Mouse (Mus musculus) liver, embryonic 14.5 days (tissue): Measurements from ENCODE around the gene Tmem9b. TPM values are rescaled to one million over a fixed set of nuclear protein-coding genes. Genes with fewer than 3 reads are reported as not detected.
A peak's percentile ranks its signal among the peaks of the same experiment; 100 is the strongest.

Source experiments
- ATAC-seq: fragments of 200-750 bp; cut with Nextera tagmentation; 2 replicates; pipeline ENCODE4 v1.8.0; 2017; ENCODE audit warnings: moderate number of reproducible peaks, mild to moderate bottlenecking, moderate library complexity; ENCODE audit not compliant: insufficient read depth
- DNase-seq, 3 experiments: peaks; one replicate each; pipeline ENCODE4 v3.0.0-alpha.2; 2012 to 2013; ENCODE audit warnings: low read depth in 3 of 3, low spot score in 3 of 3
- H3K27ac ChIP-seq: fragments of 300-500 bp; sonication (generic); 2 replicates; pipeline ENCODE4 v1.5.1; 2014; ENCODE audit warnings: moderate library complexity, mild to moderate bottlenecking, control low read depth, inconsistent platforms
- H3K27me3 ChIP-seq: fragments of 300-500 bp; sonication (generic); 2 replicates; pipeline ENCODE4 v1.6.1; 2014; ENCODE audit warnings: mild to moderate bottlenecking, low read length, moderate library complexity; ENCODE audit not compliant: control insufficient read depth, insufficient read depth
- H3K36me3 ChIP-seq: fragments of 300-500 bp; sonication (generic); replicated peaks from 2 replicates; pipeline ENCODE4 v1.6.1; 2014; ENCODE audit warnings: low read depth; ENCODE audit not compliant: control insufficient read depth, insufficient read depth
- H3K4me1 ChIP-seq, 2 experiments: fragments of 200-500 bp in 1 of 2; fragments of 300-500 bp in 1 of 2; sonication (generic) in 1 of 2; replicated peaks; 2 replicates each; pipeline ENCODE4 v1.6.1; 2012 to 2014; ENCODE audit warnings: antibody characterized with exemption in 1 of 2, inconsistent platforms in 1 of 2, low read length in 1 of 2; ENCODE audit not compliant: control insufficient read depth in 2 of 2, insufficient read depth in 2 of 2
- H3K4me2 ChIP-seq: fragments of 300-500 bp; sonication (generic); 2 replicates; pipeline ENCODE4 v1.6.1; 2014; ENCODE audit warnings: low read depth, mild to moderate bottlenecking, control low read depth, moderate library complexity
- H3K4me3 ChIP-seq, 2 experiments: fragments of 200-500 bp in 1 of 2; fragments of 300-500 bp in 1 of 2; sonication (generic) in 1 of 2; 2 replicates each; pipeline ENCODE4 v1.5.1; 2012 to 2014; ENCODE audit warnings: low read depth in 2 of 2, low read length in 2 of 2, mild to moderate bottlenecking in 2 of 2, control low read depth in 1 of 2, inconsistent platforms in 1 of 2, moderate library complexity in 1 of 2; ENCODE audit not compliant: insufficient read depth in 1 of 2
- H3K9ac ChIP-seq: fragments of 300-500 bp; sonication (generic); replicated peaks from 2 replicates; pipeline ENCODE4 v1.6.1; 2014; ENCODE audit warnings: mild to moderate bottlenecking, control low read depth, moderate library complexity
- H3K9me3 ChIP-seq: fragments of 300-500 bp; sonication (generic); 2 replicates; pipeline ENCODE4 v1.6.1; 2016; ENCODE audit warnings: low read length, mixed read lengths; ENCODE audit not compliant: control insufficient read depth
- CTCF ChIP-seq: IDR thresholded peaks from 2 replicates; pipeline ENCODE4 v1.5.1; 2016; ENCODE audit warnings: antibody characterized with exemption, low read depth, control low read depth
- EP300 ChIP-seq: IDR thresholded peaks from 2 replicates; pipeline ENCODE4 v1.6.1; 2016; ENCODE audit warnings: antibody characterized with exemption, low read depth
- WGBS: fragments of 180-500 bp; shearing (Covaris S2); extraction: QIAGEN DNeasy Blood & Tissue Kit; methylation state at CpG from one replicate; pipeline ENCODE4 v1.1.7; 2014; ENCODE audit not compliant: insufficient replicate concordance; 5-methylcytosine and 5-hydroxymethylcytosine counted together
- polyA plus RNA-seq, 2 experiments: library from polyadenylated mRNA; depleted of rRNA in 1 of 2; stranded (reverse) in 1 of 2; unstranded in 1 of 2; fragments of >200 nt; fragmentation: Nextera tagmentation in 1 of 2; extraction: Ambion mirVana in 1 of 2; gene quantifications; 2 replicates each; pipeline versions ENCODE4 v1.2.1 to v1.2.3; 2012 to 2014

The Tmem9b gene
- polyA plus RNA-seq (2012; rRNA removed), result 14.3 and 15.9 TPM in 2 replicates
- polyA plus RNA-seq (2014; fragmentation: Nextera tagmentation; extraction: Ambion mirVana), result 40.8 and 41.0 TPM in 2 replicates

GRCm38 (mm10) chr7:109752008-109752925, at the start of gene Tmem9b:
Tmem9b (minus strand) TSS chr7:109752875.
- peak; percentile 44 to 57 (median 56) for DNase-seq
- ATAC-seq, result peak; percentile 93
- WGBS, result under 1% methylated on average over 71 of the region's 74 CpGs
- Histone ChIP-seq H3K9me3 (no peaks in the 10 kb centered on the region), H3K36me3 (no peaks in the 10 kb centered on the region), H3K27ac (peak within 1 kb of the TSS; percentile 47), H3K9ac (peak within 1 kb of the TSS; percentile 94), H3K4me1 (peaks cover 14% of the 10 kb centered on the region in 2 experiments), H3K4me2 (peak within 1 kb of the TSS; percentile 95), H3K27me3 (no peaks in the 10 kb centered on the region), H3K4me3 (peak within 1 kb of the TSS; percentile 77 to 85)
- peak; percentile 34; the same call in 1 of the 2 replicates for TF ChIP-seq CTCF
- no peak for TF ChIP-seq EP300

GRCm38 (mm10) chr7:109800626-109801025, 48.0 kb upstream of the Tmem9b start:
- Histone ChIP-seq H3K36me3 (no peaks in the 10 kb centered on the region), H3K4me2 (no peak overlapping the region), H3K4me3 (no peak overlapping the region), H3K27ac (no peak overlapping the region), H3K4me1 (no peaks in the 10 kb centered on the region), H3K9ac (no peak overlapping the region), H3K9me3 (no peaks in the 10 kb centered on the region), H3K27me3 (no peaks in the 10 kb centered on the region)
- ATAC-seq (no peak), DNase-seq (no peak)
- WGBS, result 52% methylated on average over 4 of the region's 4 CpGs
- TF ChIP-seq CTCF (no peak), EP300 (no peak)

- Histone ChIP-seq H3K36me3 (no peaks in the 10 kb centered on the region), H3K9ac (no peak overlapping the region), H3K27me3 (no peaks in the 10 kb centered on the region), H3K4me2 (no peak overlapping the region), H3K4me1 (no peaks in the 10 kb centered on the region), H3K9me3 (no peaks in the 10 kb centered on the region), H3K27ac (no peak overlapping the region), H3K4me3 (no peak overlapping the region)
- TF ChIP-seq CTCF, result no peak
- no peak for TF ChIP-seq EP300
- DNase-seq (no peak), ATAC-seq (no peak)
- WGBS, result 78% methylated on average over 11 of the region's 11 CpGs
Observed at GRCm38 (mm10) chr7:109799168-109799567, 46.5 kb upstream of the Tmem9b start.

- TF ChIP-seq CTCF (no peak), EP300 (no peak)
- WGBS, result 34% methylated on average over 5 of the region's 5 CpGs
- ATAC-seq (no peak), DNase-seq (no peak)
- Histone ChIP-seq H3K9ac (no peak overlapping the region), H3K36me3 (no peaks in the 10 kb centered on the region), H3K27me3 (no peaks in the 10 kb centered on the region), H3K9me3 (no peaks in the 10 kb centered on the region), H3K4me3 (no peak overlapping the region), H3K4me2 (no peak overlapping the region), H3K27ac (no peak overlapping the region), H3K4me1 (no peaks in the 10 kb centered on the region)
Observed at GRCm38 (mm10) chr7:109795564-109795963, 42.9 kb upstream of the Tmem9b start.

- H3K9ac ChIP-seq, result no peak overlapping the region
- H3K4me1 ChIP-seq, result no peaks in the 10 kb centered on the region
- H3K4me3 ChIP-seq, result no peak overlapping the region
- ATAC-seq (no peak), DNase-seq (no peak)
- H3K27me3 ChIP-seq, result no peaks in the 10 kb centered on the region
- TF ChIP-seq EP300 (no peak), CTCF (no peak)
- no peaks in the 10 kb centered on the region for H3K9me3 ChIP-seq
- no peak overlapping the region for H3K27ac ChIP-seq
- no peaks in the 10 kb centered on the region for H3K36me3 ChIP-seq
- 48% methylated on average over 2 of the region's 2 CpGs for WGBS
- no peak overlapping the region for H3K4me2 ChIP-seq
Observed at GRCm38 (mm10) chr7:109794556-109794955, 41.9 kb upstream of the Tmem9b start.
